Mouse (Mus musculus): ENCODE measurements around the gene Skap2. TPM values are rescaled to one million over a fixed set of nuclear protein-coding genes. Genes with fewer than 3 reads are reported as not detected.

Skap2 gene
- polyA plus RNA-seq, 1 experiment: 22.2 TPM

DNA sequence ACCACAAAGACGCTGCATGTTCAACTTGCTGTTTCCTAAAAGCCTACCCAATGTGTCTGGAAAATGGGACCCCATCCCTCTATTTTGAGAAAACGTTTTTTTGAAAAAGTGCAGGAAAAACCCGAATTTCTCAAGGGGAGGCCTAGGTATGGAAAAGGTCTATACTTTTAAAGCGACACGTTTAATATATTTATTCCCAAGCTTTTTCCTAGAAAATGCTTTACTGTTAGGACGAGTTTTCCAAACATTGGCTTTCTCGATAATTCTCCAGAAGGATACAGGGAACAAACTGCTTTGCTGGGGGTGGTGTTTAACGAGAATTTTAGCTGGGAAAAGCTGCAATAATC, 6.8 kb downstream of the Skap2 start:
- Histone ChIP-seq H3K4me1 (ENCODE audit: control insufficient read depth, insufficient read depth, low read length) (peaks cover 3% of the 10 kb centered on the region; the same call in 1 of the 2 replicates), H3K4me3 (ENCODE audit: insufficient read depth, low read depth, low read length) (no peak overlapping the region), H3K27ac (ENCODE audit: insufficient read depth, low read depth, low read length) (peak overlapping the region; percentile 71; the same call in 1 of the 2 replicates), H3K27me3 (replicated peaks; ENCODE audit: control insufficient read depth, insufficient read depth, low read length) (no peaks in the 10 kb centered on the region), H3K36me3 (ENCODE audit: control insufficient read depth, insufficient read depth, low read length) (no peaks in the 10 kb centered on the region)
- 68% methylated on average over 8 of the region's 8 CpGs for WGBS
- DNase-seq: no peak
- TF ChIP-seq POLR2A (IDR thresholded peaks at IDR 0.05; ENCODE audit: low read depth, low read length) (no peak), CTCF (conservative IDR thresholded peaks at IDR 0.05; ENCODE audit: insufficient read depth, insufficient read length, low read depth, low read length) (no peak)

DNA sequence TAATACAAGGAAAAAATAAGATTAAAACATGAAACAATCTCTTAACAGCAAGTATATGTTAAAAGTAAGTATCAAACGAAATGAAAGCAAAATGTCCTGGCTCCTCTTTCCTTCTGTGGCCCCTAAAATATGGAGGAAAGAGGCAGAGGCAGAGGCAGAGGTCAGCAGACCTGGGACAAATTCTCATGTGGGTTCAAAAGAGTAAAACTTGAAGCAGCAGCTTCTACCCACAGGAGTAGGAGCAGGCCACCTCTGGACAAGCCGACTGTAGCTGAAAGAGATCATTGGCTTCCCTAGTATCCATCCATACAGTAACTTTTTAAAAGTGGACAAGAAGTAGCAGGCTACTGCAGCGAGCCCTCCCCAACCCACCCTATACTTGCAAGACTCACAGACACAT, 7.4 kb downstream of the Skap2 start:
- 67% methylated on average over 3 of the region's 3 CpGs for WGBS

DNA sequence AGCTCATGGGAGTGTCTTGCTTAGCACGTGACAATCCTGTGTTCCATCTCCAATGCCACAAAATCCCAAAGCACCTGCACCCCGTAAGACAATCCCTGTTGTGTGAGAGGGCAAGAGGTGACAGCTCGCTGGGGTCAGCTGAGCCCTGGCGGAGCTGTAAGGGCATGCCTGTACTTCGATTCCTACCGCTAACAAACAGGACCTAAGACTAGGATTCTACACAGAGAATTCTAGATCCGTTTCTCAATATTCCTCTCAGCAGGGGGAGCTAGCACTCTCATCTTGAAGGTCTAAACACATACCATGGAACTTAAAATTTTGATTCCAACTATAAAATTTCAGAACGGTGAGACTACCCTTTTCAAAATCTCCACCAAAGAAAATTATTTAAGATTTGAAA, 9.7 kb downstream of the Skap2 start:
- Histone ChIP-seq H3K27ac (ENCODE audit: insufficient read depth, low read depth, low read length) (no peak overlapping the region), H3K36me3 (ENCODE audit: control insufficient read depth, insufficient read depth, low read length) (no peaks in the 10 kb centered on the region), H3K4me1 (ENCODE audit: control insufficient read depth, insufficient read depth, low read length) (peaks cover 3% of the 10 kb centered on the region; the same call in 1 of the 2 replicates), H3K4me3 (ENCODE audit: insufficient read depth, low read depth, low read length) (no peak overlapping the region), H3K27me3 (replicated peaks; ENCODE audit: control insufficient read depth, insufficient read depth, low read length) (no peaks in the 10 kb centered on the region)
- TF ChIP-seq CTCF (conservative IDR thresholded peaks at IDR 0.05; ENCODE audit: insufficient read depth, insufficient read length, low read depth, low read length) (no peak), POLR2A (IDR thresholded peaks at IDR 0.05; ENCODE audit: low read depth, low read length) (no peak)
- 26% methylated on average over 8 of the region's 8 CpGs for WGBS
- DNase-seq: peak; percentile 83

More for the DNA sequence above, 7.4 kb downstream of the Skap2 start:
- Histone ChIP-seq H3K4me3 (ENCODE audit: insufficient read depth, low read depth, low read length) (no peak overlapping the region), H3K4me1 (ENCODE audit: control insufficient read depth, insufficient read depth, low read length) (peaks cover 3% of the 10 kb centered on the region; the same call in 1 of the 2 replicates), H3K36me3 (ENCODE audit: control insufficient read depth, insufficient read depth, low read length) (no peaks in the 10 kb centered on the region), H3K27me3 (replicated peaks; ENCODE audit: control insufficient read depth, insufficient read depth, low read length) (no peaks in the 10 kb centered on the region), H3K27ac (ENCODE audit: insufficient read depth, low read depth, low read length) (no peak overlapping the region)
- no peak for DNase-seq
- no peak for TF ChIP-seq CTCF (conservative IDR thresholded peaks at IDR 0.05; ENCODE audit: insufficient read depth, insufficient read length, low read depth, low read length)
- no peak for TF ChIP-seq POLR2A (IDR thresholded peaks at IDR 0.05; ENCODE audit: low read depth, low read length)

DNA sequence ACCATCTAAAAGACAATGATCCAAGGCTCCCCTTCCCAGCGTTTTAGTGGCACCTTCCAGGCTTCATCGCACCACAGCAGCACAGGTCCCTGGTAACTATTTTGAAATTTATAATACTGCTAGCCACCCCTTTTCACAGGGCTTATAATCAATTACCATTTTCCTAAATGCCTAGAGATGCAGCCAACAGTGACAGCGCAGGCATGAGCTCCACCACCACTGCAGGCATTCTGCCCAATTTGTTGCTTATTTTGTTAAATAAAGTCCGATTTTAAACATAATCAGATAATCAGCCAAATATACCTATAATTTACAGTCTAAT, 13.2 kb downstream of the Skap2 start:
- Histone ChIP-seq H3K4me3 (ENCODE audit: insufficient read depth, low read depth, low read length) (no peak overlapping the region), H3K27me3 (replicated peaks; ENCODE audit: control insufficient read depth, insufficient read depth, low read length) (no peaks in the 10 kb centered on the region), H3K36me3 (ENCODE audit: control insufficient read depth, insufficient read depth, low read length) (no peaks in the 10 kb centered on the region; the same call in 1 of the 2 replicates), H3K27ac (ENCODE audit: insufficient read depth, low read depth, low read length) (no peak overlapping the region), H3K4me1 (ENCODE audit: control insufficient read depth, insufficient read depth, low read length) (peaks cover 3% of the 10 kb centered on the region; the same call in 1 of the 2 replicates)
- no peak for DNase-seq
- TF ChIP-seq CTCF (conservative IDR thresholded peaks at IDR 0.05; ENCODE audit: insufficient read depth, insufficient read length, low read depth, low read length) (no peak), POLR2A (IDR thresholded peaks at IDR 0.05; ENCODE audit: low read depth, low read length) (no peak)
- WGBS: 59% methylated on average over 4 of the region's 4 CpGs

DNA sequence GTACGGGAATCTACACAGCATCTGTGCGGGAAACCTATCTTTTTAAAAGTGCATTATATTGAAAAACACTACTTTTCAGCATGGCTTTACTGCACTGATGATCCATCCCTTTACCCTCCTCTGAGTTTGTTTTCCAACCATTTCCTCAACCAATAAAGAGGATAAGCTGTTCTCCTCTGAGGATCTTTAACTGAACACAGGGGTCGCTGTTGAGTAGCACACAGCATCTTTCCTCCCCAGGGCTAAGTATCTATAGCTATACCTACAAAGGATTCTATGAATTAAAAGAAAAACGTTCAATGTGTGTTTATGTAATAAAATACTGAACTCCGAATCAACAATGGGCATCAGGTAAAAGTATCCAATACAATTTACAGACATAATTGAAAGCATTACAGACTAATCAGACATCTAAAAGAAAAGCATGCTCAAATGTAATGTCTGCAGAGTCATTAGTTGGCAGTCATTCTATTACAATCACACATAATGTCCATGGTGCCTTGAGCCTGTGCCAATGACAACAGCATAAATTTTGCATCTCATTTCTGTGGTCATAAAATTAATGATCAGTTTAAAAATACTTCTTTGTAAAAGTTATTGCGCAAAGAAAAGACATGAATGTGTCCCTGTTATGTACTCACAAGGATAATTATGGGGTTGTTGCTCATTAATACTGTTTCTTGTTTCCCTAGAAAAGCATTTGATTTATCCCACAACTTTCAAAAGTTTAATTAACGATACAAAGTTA, 13.8 kb downstream of the Skap2 start:
- peaks cover 3% of the 10 kb centered on the region; the same call in 1 of the 2 replicates for H3K4me1 ChIP-seq (ENCODE audit: control insufficient read depth, insufficient read depth, low read length)
- H3K4me3 ChIP-seq (ENCODE audit: insufficient read depth, low read depth, low read length): no peak overlapping the region
- H3K27ac ChIP-seq (ENCODE audit: insufficient read depth, low read depth, low read length): no peak overlapping the region
- no peaks in the 10 kb centered on the region for H3K27me3 ChIP-seq (replicated peaks; ENCODE audit: control insufficient read depth, insufficient read depth, low read length)
- no peaks in the 10 kb centered on the region; the same call in 1 of the 2 replicates for H3K36me3 ChIP-seq (ENCODE audit: control insufficient read depth, insufficient read depth, low read length)
- 56% methylated on average over 7 of the region's 7 CpGs for WGBS
- DNase-seq: peak; percentile 48
- no peak for TF ChIP-seq CTCF (conservative IDR thresholded peaks at IDR 0.05; ENCODE audit: insufficient read depth, insufficient read length, low read depth, low read length)
- TF ChIP-seq POLR2A (IDR thresholded peaks at IDR 0.05; ENCODE audit: low read depth, low read length): no peak

DNA sequence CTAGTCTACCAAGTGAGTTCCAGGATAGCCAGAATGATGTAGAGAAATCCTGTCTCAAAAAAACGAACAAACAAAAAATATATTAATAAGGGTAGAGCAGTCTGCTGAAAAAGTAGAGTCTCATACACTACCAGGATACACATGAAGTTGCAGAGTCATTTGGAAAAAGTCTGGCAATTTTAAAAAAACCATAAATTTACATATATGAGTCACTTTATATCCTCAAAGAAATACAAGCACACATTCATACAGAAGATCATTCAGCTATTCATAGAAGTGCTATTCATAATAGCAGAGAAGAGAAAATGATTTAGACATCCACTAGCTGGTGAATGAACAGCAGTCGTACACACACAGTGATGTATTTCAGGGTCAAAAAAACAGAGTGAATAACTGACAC, 24.4 kb downstream of the Skap2 start:
- 86% methylated on average over 2 of the region's 2 CpGs for whole genome bisulfite sequencing
- no peaks in the 10 kb centered on the region for H3K27me3 ChIP-seq (replicated peaks; ENCODE audit: control insufficient read depth, insufficient read depth, low read length)
- no peak for DNase-seq
- H3K36me3 ChIP-seq (ENCODE audit: control insufficient read depth, insufficient read depth, low read length): no peaks in the 10 kb centered on the region; the same call in 1 of the 2 replicates
- H3K27ac ChIP-seq (ENCODE audit: insufficient read depth, low read depth, low read length): no peak overlapping the region
- peaks cover 4% of the 10 kb centered on the region; the same call in 1 of the 2 replicates for H3K4me1 ChIP-seq (ENCODE audit: control insufficient read depth, insufficient read depth, low read length)
- TF ChIP-seq POLR2A (IDR thresholded peaks at IDR 0.05; ENCODE audit: low read depth, low read length): no peak
- no peak for TF ChIP-seq CTCF (conservative IDR thresholded peaks at IDR 0.05; ENCODE audit: insufficient read depth, insufficient read length, low read depth, low read length)
- H3K4me3 ChIP-seq (ENCODE audit: insufficient read depth, low read depth, low read length): no peak overlapping the region

DNA sequence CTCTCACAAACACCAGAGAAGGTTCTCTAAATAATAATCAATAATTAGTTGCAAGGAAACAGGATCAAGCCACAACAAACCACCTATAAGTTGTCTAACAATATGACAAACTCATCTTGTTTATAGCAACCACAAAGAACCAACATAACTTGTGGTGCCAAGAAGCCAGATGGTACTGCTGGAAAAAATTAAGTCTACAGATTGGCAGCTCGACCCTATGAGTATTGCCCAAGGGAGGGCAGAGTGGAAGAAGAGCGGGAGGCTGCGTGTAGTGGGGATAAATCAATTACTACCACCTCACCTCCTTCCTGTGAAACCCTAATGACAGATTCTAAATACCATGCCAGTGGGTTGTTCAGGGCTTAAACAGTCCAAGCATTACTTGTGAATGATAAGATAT, 34.7 kb downstream of the Skap2 start:
- DNase-seq: no peak
- no peaks in the 10 kb centered on the region for H3K36me3 ChIP-seq (ENCODE audit: control insufficient read depth, insufficient read depth, low read length)
- H3K4me3 ChIP-seq (ENCODE audit: insufficient read depth, low read depth, low read length): no peak overlapping the region
- TF ChIP-seq CTCF (conservative IDR thresholded peaks at IDR 0.05; ENCODE audit: insufficient read depth, insufficient read length, low read depth, low read length) (no peak), POLR2A (IDR thresholded peaks at IDR 0.05; ENCODE audit: low read depth, low read length) (no peak)
- H3K4me1 ChIP-seq (ENCODE audit: control insufficient read depth, insufficient read depth, low read length): no peaks in the 10 kb centered on the region; the same call in 1 of the 2 replicates
- 86% methylated on average over 3 of the region's 3 CpGs for WGBS
- no peaks in the 10 kb centered on the region for H3K27me3 ChIP-seq (replicated peaks; ENCODE audit: control insufficient read depth, insufficient read depth, low read length)
- no peak overlapping the region for H3K27ac ChIP-seq (ENCODE audit: insufficient read depth, low read depth, low read length)
